In genomic region chr11:88650275-88650674, GRCm38 (mm10) we compare ENCODE assay signal across 8 mouse cellular contexts.
A peak's percentile ranks its signal among the peaks of the same experiment; 100 is the strongest.
DNase-seq lines count a peak whose midpoint lies in the region; ATAC-seq and TF ChIP-seq lines count a peak whose summit lies in the region.

No protein-coding gene starts in this region.

- H3K36me3 ChIP-seq in forebrain, postnatal 0 days (ENCODE audit: insufficient read depth), result no peaks in the 10 kb centered on the region
- peaks cover 19% of the 10 kb centered on the region for H3K36me3 ChIP-seq in kidney, embryonic 15.5 days

- TF ChIP-seq CTCF in forebrain, postnatal 0 days (IDR thresholded peaks at IDR 0.05; ENCODE audit: low read depth), result no peak

- H3K4me2 ChIP-seq in forebrain, postnatal 0 days (ENCODE audit: low read depth), result no peak overlapping the region
- no peak overlapping the region for H3K4me2 ChIP-seq in kidney, embryonic 15.5 days

- peak; percentile 52 for DNase-seq in layer of hippocampus, adult 11-12 months (ENCODE audit: low spot score)
- no peak for DNase-seq in layer of hippocampus, adult 9-10 months (ENCODE audit: low spot score)
- DNase-seq in forebrain, postnatal 0 days, result peak; percentile 69
- DNase-seq in layer of hippocampus, postnatal 14 days (ENCODE audit: low spot score in 2 of 2), result peak; percentile 55 to 84
- DNase-seq in right cerebral cortex, postnatal 14 days, result peak; percentile 23
- no peak for DNase-seq in c-Kit-positive CD71-positive TER-119-positive erythroid progenitor cells, embryonic 14.5 days (ENCODE audit: low spot score)
- DNase-seq in embryo, embryonic 9.5 days (ENCODE audit: extremely low spot score), result no peak

- H3K9ac ChIP-seq in forebrain, postnatal 0 days, result no peak overlapping the region
- no peak overlapping the region for H3K9ac ChIP-seq in kidney, embryonic 15.5 days

- no peaks in the 10 kb centered on the region for H3K27me3 ChIP-seq in forebrain, postnatal 0 days (ENCODE audit: insufficient read depth, low read length)
- no peaks in the 10 kb centered on the region for H3K27me3 ChIP-seq in kidney, embryonic 15.5 days

- no peak overlapping the region for H3K27ac ChIP-seq in forebrain, postnatal 0 days (ENCODE audit: low read depth, low read length)
- no peak overlapping the region for H3K27ac ChIP-seq in kidney, embryonic 15.5 days

- peaks cover 8% of the 10 kb centered on the region for H3K4me1 ChIP-seq in forebrain, postnatal 0 days (ENCODE audit: insufficient read depth)
- H3K4me1 ChIP-seq in kidney, embryonic 15.5 days, result peaks cover 41% of the 10 kb centered on the region

- ATAC-seq in forebrain, postnatal 0 days, result peak; percentile 74
- no peak for ATAC-seq in kidney, embryonic 15.5 days (replicated peaks; ENCODE audit: low FRiP score)

- 12% methylated on average over 4 of the region's 4 CpGs for WGBS in forebrain, postnatal 0 days
- 69% methylated on average over 4 of the region's 4 CpGs for WGBS in kidney, embryonic 15.5 days

- no peak overlapping the region for H3K4me3 ChIP-seq in forebrain, postnatal 0 days (ENCODE audit: low read depth, low read length)
- no peak overlapping the region for H3K4me3 ChIP-seq in kidney, embryonic 15.5 days (replicated peaks)

- no peaks in the 10 kb centered on the region for H3K9me3 ChIP-seq in forebrain, postnatal 0 days (ENCODE audit: low read length)
- H3K9me3 ChIP-seq in kidney, embryonic 15.5 days (replicated peaks), result no peaks in the 10 kb centered on the region

Comparison
In these comparisons a context has a peak if more than half of its experiments do, and no peak if none do; other contexts are left out.
1. DNase-seq: peak in layer of hippocampus, adult 11-12 months (single experiment), forebrain, postnatal 0 days (single experiment), layer of hippocampus, postnatal 14 days (2 of 2) and right cerebral cortex, postnatal 14 days (single experiment); none in layer of hippocampus, adult 9-10 months (single experiment), c-Kit-positive CD71-positive TER-119-positive erythroid progenitor cells, embryonic 14.5 days (single experiment) and embryo, embryonic 9.5 days (single experiment).